Mouse (Mus musculus) thymus, postnatal 14 days (tissue): ENCODE results near the gene Kdelr3.

Source experiments
- DNase-seq: peaks from one replicate; pipeline ENCODE4 v3.0.0; 2021

Kdelr3 gene

GRCm38 (mm10) chr15:79511553-79512320 lies 4.5 kb upstream of the Kdelr3 start:
- peak; percentile 58 for DNase-seq

GRCm38 (mm10) chr15:79513940-79514339 lies 2.3 kb upstream of the Kdelr3 start:
- DNase-seq: peak; percentile 33

DNA sequence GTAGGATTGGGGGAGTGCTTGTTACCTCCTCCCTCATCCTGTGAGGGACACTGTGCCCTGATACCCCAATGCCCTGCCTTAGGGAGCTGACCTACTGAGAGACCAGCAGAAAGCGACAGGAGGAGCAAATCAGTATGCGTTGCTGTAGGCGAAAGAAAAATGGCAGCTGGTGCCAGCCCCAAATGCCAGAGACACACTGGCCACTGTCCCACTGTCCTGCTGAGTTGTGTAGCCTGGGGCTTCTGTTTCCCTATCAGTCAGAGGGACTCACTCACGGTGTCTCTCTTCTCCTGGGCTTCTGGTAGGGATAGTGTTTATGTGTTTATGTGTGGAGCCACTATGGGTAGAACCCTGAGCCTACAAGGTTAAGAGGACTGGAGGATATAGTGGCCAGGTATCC lies 1.5 kb downstream of the Kdelr3 start:
- no peak for DNase-seq

DNA sequence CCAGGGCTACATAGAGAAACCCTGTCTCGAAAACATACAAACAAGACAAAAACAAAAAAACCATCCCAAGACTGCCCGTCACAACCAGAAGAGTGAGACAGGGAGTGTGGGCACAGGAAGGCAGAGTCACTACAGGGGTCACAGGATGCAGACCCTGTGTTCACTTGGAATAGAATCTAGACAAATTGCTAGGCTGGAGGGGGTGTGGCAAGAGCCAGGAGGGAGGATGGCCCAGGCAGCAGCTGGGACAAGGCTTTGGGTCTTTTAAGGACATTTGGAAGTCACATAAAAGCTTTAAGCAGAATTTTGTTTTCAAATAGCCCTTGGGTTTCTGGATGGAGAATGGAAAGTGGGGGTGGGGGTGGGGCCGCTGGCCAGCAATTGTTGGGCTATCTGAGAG lies 2.4 kb downstream of the Kdelr3 start:
- no peak for DNase-seq

- DNase-seq: no peak
Observed at GRCm38 (mm10) chr15:79519400-79520220, 3.4 kb downstream of the Kdelr3 start.

DNA sequence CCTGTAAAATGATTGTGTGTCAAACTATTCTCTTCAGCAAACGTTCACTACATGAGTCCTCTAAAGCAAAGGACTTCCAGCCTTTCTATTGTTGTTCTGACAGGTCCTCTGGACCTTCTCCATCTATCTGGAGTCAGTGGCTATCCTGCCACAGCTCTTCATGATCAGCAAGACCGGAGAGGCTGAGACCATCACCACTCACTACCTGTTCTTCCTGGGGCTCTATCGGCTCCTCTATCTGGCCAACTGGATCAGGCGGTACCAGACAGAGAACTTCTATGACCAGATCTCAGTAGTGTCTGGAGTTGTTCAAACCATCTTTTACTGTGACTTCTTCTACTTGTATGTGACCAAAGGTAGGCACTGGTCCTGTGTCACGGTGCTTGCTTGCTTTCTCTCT lies 9.4 kb downstream of the Kdelr3 start:
- no peak for DNase-seq

DNA sequence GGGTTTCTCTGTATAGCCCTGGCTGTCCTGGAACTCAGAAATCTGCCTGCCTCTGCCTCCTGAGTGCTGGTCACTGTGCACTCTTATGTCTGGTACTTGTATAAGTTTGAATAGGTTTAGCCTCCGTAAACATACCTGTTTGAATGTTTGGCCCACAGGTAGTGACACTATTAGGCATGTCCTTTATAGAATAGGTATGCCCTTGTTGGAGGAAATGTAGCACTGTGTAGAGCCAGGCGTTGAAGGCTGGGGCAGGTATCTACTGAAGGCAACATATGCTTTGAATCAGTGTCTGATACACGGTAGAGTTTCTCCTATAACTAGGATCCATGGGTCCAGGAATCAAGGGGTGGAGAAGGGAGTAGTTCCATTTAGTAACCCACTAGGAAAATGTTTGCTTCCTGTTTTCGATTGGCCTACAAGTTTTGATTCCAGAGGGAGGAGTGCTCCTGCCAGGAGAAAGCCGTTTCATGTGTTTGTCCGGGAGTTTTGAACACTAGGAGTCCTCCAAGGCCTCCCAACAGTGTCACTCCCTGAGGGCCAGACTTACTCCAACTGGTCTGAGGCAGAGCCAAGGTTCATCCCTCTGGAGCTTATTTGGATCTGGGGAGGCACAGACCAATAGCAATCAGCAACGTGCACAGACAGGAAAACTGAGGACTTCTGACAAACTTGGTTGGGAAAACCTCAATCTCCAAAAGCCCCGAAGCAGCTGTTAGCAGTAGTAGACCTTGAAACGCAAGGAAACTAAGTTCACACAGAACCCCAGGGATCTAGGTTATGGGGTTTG lies 10.0 kb downstream of the Kdelr3 start:
- no peak for DNase-seq

- DNase-seq: no peak
Observed at GRCm38 (mm10) chr15:79527192-79527591, 11.0 kb downstream of the Kdelr3 start.

- DNase-seq: no peak
Observed at GRCm38 (mm10) chr15:79527991-79528639, 11.9 kb downstream of the Kdelr3 start.

DNA sequence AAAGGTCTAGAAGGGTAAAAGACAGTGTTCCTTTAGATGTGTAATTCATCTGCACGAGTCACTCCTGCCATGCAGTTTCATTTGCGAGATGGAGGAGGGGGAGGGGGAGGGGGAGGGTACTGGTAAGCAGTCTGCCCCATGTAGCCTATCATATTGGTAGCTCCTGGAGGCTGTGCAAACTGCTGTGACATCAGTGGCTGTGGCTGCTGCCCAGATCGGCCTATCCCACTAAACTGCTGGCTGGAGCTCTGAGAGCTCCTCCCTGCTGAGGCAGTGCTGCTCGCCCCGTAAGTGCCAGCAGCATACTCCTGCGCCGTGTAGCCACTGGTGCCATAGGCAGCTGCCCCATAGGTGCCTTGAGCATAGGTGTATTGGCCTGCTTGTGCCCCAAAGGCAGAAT lies 13.7 kb downstream of the Kdelr3 start:
- DNase-seq: no peak

- DNase-seq: no peak
Observed at GRCm38 (mm10) chr15:79533796-79534195, 17.6 kb downstream of the Kdelr3 start.

DNA sequence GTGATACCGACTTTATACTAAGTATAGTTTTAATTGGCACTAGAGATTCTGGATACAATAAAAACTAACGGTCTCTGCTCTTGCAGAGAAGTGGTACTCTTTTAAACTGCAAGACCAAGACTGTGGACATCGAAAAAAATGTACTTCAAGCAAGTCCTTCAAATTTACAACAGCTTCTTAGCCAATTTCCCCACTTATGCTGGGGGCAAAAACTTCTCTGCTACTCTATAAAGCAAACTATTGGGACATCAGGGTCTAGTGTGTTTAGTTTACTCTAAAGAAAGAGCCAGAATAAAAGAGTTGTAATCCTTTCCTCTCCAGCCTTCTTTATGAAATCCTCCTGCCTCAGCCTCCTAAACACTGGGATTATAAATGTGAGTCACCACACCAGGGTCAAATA lies 27.8 kb downstream of the Kdelr3 start:
- no peak for DNase-seq

- no peak for DNase-seq
Observed at GRCm38 (mm10) chr15:79545496-79545895, 29.3 kb downstream of the Kdelr3 start.

GRCm38 (mm10) chr15:79545921-79546399 lies 29.7 kb downstream of the Kdelr3 start:
- DNase-seq: peak; percentile 59

GRCm38 (mm10) chr15:79546410-79547288 lies 30.4 kb downstream of the Kdelr3 start, which contains the start of gene Ddx17:
Gene Ddx17, minus strand, starts transcription at chr15:79546741.
- DNase-seq: peak; percentile 98

GRCm38 (mm10) chr15:79547289-79547820 lies 31.1 kb downstream of the Kdelr3 start:
- DNase-seq: no peak

- no peak for DNase-seq
Observed at GRCm38 (mm10) chr15:79548226-79548625, 32.0 kb downstream of the Kdelr3 start.

- DNase-seq: no peak
Observed at GRCm38 (mm10) chr15:79552566-79552965, 36.4 kb downstream of the Kdelr3 start.

- no peak for DNase-seq
Observed at GRCm38 (mm10) chr15:79559649-79560048, 43.4 kb downstream of the Kdelr3 start.

GRCm38 (mm10) chr15:79562417-79562816 lies 46.2 kb downstream of the Kdelr3 start:
- no peak for DNase-seq

GRCm38 (mm10) chr15:79575543-79576222 lies 59.5 kb downstream of the Kdelr3 start:
- DNase-seq: no peak
